Mouse (Mus musculus) C2C12 (cell line): Measurements from ENCODE around the gene Prrt1. TPM values are rescaled to one million over a fixed set of nuclear protein-coding genes. Genes with fewer than 3 reads are reported as not detected.

Experiments used
- H3K27me3 ChIP-seq: one replicate; pipeline ENCODE4 v1.6.1; 2011; ENCODE audit not compliant: control insufficient read depth, insufficient read depth, insufficient read length
- H3K36me3 ChIP-seq: one replicate; pipeline ENCODE4 v1.6.1; 2011; ENCODE audit not compliant: control insufficient read depth, insufficient read depth
- H3K4me3 ChIP-seq: one replicate; pipeline ENCODE4 v1.5.1; 2011; ENCODE audit warnings: mild to moderate bottlenecking, control low read depth; ENCODE audit not compliant: poor library complexity, insufficient read depth, severe bottlenecking
- H3K79me2 ChIP-seq: one replicate; pipeline ENCODE4 v1.6.1; 2011; ENCODE audit not compliant: control insufficient read depth, insufficient read depth
- H3K79me3 ChIP-seq: one replicate; pipeline ENCODE4 v1.6.1; 2011; ENCODE audit warnings: low read depth, control low read depth
- H3ac ChIP-seq: one replicate; pipeline ENCODE3; 2011; ENCODE audit warnings: low read depth; ENCODE audit not compliant: control insufficient read depth, insufficient read length
- CEBPB ChIP-seq: IDR thresholded peaks from one replicate; pipeline ENCODE4 v1.6.1; 2011; ENCODE audit warnings: low read depth, mild to moderate bottlenecking, control low read depth, moderate library complexity
- CTCF ChIP-seq: IDR thresholded peaks from one replicate; pipeline ENCODE4 v1.5.1; 2011; ENCODE audit not compliant: control insufficient read depth, insufficient read depth, insufficient read length
- FOSL1 ChIP-seq: IDR thresholded peaks from one replicate; pipeline ENCODE4 v1.8.0; 2011; ENCODE audit warnings: mild to moderate bottlenecking, low read length; ENCODE audit not compliant: poor library complexity, insufficient read depth, severe bottlenecking
- MAX ChIP-seq: IDR thresholded peaks from one replicate; pipeline ENCODE4 v1.6.1; 2011; ENCODE audit warnings: mild to moderate bottlenecking, control low read depth
- MYOD1 ChIP-seq: IDR thresholded peaks from one replicate; pipeline ENCODE4 v1.6.1; 2011; ENCODE audit warnings: low read depth; ENCODE audit not compliant: control insufficient read depth, insufficient read length
- MYOG ChIP-seq: IDR thresholded peaks from one replicate; pipeline ENCODE4 v1.6.1; 2011; ENCODE audit not compliant: control insufficient read depth, insufficient read length; ENCODE audit errors: extremely low read depth
- USF1 ChIP-seq: IDR thresholded peaks from one replicate; pipeline ENCODE4 v1.6.1; 2011; ENCODE audit warnings: low read depth, mild to moderate bottlenecking, control low read depth, moderate library complexity
- long read RNA-seq, 2 experiments: library from polyadenylated mRNA; unstranded; transcript quantifications; one replicate each; pipeline ENCODE4 v2.0.0; 2019 to 2020
- polyA plus RNA-seq: library from polyadenylated mRNA; unstranded; fragments of >200 nt; fragmentation: generic; extraction: Trizol; gene quantifications from one replicate; pipeline ENCODE4 v1.2.1, GENCODE M21; 2012; ENCODE audit warnings: missing spikeins

The Prrt1 gene
- polyA plus RNA-seq = not detected
- long read RNA-seq, experiment 1 = 0 reads
- long read RNA-seq, experiment 2 = 0 reads

GRCm38 (mm10) chr17:34629221-34629751 lies at the start of gene Prrt1:
Gene Prrt1 (plus strand): TSS chr17:34629533.
- Histone ChIP-seq H3K36me3 (no peaks in the 10 kb centered on the region), H3K79me3 (no peaks in the 10 kb centered on the region), H3K79me2 (no peaks in the 10 kb centered on the region), H3ac (no peak within 1 kb of the TSS), H3K4me3 (no peak within 1 kb of the TSS), H3K27me3 (peaks cover 38% of the 10 kb centered on the region)
- no peak for TF ChIP-seq CEBPB
- no peak for TF ChIP-seq MAX
- no peak for TF ChIP-seq CTCF
- TF ChIP-seq FOSL1 = no peak
- TF ChIP-seq MYOD1 = no peak
- TF ChIP-seq USF1 = no peak
- no peak for TF ChIP-seq MYOG

DNA sequence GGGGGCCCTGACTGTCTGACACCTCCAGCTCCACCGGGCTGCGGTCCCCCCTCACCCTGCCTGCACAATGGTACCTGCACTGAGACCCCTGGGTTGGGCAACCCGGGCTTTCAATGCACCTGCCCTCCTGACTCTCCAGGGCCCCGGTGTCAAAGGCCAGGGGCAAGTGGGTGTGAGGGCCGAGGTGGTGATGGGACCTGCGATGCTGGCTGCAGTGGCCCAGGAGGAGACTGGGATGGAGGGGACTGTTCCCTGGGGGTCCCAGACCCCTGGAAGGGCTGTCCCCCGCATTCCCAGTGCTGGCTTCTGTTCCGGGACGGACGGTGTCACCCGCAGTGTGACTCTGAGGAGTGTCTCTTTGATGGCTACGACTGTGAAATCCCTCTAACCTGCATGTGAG lies 46.8 kb upstream of the Prrt1 start:
- no peak for TF ChIP-seq MAX
- TF ChIP-seq CEBPB = no peak
- no peak for TF ChIP-seq USF1
- no peak for TF ChIP-seq FOSL1
- TF ChIP-seq CTCF = no peak
- TF ChIP-seq MYOG = no peak
- TF ChIP-seq MYOD1 = no peak
- no peaks in the 10 kb centered on the region for H3K79me2 ChIP-seq
- no peaks in the 10 kb centered on the region for H3K36me3 ChIP-seq
- H3K27me3 ChIP-seq = peaks cover 32% of the 10 kb centered on the region
- H3K4me3 ChIP-seq = no peak overlapping the region
- no peak overlapping the region for H3ac ChIP-seq
- no peaks in the 10 kb centered on the region for H3K79me3 ChIP-seq

GRCm38 (mm10) chr17:34583397-34583796 lies 45.9 kb upstream of the Prrt1 start:
- Histone ChIP-seq H3K36me3 (no peaks in the 10 kb centered on the region), H3K27me3 (peaks cover 32% of the 10 kb centered on the region), H3K79me2 (no peaks in the 10 kb centered on the region), H3ac (no peak overlapping the region), H3K4me3 (no peak overlapping the region), H3K79me3 (no peaks in the 10 kb centered on the region)
- TF ChIP-seq MYOD1 (no peak), MYOG (no peak), FOSL1 (no peak), CTCF (no peak), MAX (no peak), USF1 (no peak), CEBPB (no peak)

DNA sequence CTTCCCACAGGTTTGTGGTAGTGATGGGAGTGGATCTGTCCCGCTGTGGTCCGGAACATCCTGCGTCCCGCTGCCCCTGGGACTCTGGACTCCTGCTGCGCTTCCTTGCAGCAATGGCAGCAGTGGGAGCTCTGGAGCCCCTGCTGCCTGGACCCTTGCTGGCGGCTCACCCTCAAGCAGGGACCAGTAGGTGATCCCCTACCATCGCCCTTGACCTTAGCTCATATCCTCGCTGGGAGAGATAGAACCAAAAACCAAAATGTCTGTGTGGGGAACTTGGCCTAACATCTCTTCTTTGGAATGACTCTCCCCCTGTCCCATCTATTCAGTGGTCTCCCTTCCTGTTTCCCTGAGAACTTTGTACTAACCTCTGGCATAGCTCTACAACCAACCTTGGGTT lies 45.5 kb upstream of the Prrt1 start:
- peaks cover 32% of the 10 kb centered on the region for H3K27me3 ChIP-seq
- no peaks in the 10 kb centered on the region for H3K79me3 ChIP-seq
- H3K79me2 ChIP-seq = no peaks in the 10 kb centered on the region
- no peak overlapping the region for H3ac ChIP-seq
- H3K36me3 ChIP-seq = no peaks in the 10 kb centered on the region
- no peak overlapping the region for H3K4me3 ChIP-seq
- TF ChIP-seq CEBPB = no peak
- no peak for TF ChIP-seq MYOD1
- TF ChIP-seq FOSL1 = no peak
- no peak for TF ChIP-seq USF1
- TF ChIP-seq MAX = no peak
- TF ChIP-seq CTCF = no peak
- no peak for TF ChIP-seq MYOG

GRCm38 (mm10) chr17:34585121-34585520 lies 44.2 kb upstream of the Prrt1 start:
- H3K4me3 ChIP-seq = no peak overlapping the region
- no peaks in the 10 kb centered on the region for H3K79me2 ChIP-seq
- no peak for TF ChIP-seq USF1
- TF ChIP-seq MAX = no peak
- TF ChIP-seq FOSL1 = no peak
- TF ChIP-seq MYOG = no peak
- TF ChIP-seq MYOD1 = no peak
- no peak for TF ChIP-seq CEBPB
- TF ChIP-seq CTCF = no peak
- H3ac ChIP-seq = no peak overlapping the region
- peaks cover 25% of the 10 kb centered on the region for H3K27me3 ChIP-seq
- H3K36me3 ChIP-seq = no peaks in the 10 kb centered on the region
- H3K79me3 ChIP-seq = no peaks in the 10 kb centered on the region
